Mouse (Mus musculus): ENCODE measurements around the gene Nkx2-2. TPM values are rescaled to one million over a fixed set of nuclear protein-coding genes. Genes with fewer than 3 reads are reported as not detected.

The Nkx2-2 gene
- polyA plus RNA-seq, 1 experiment from 2014 or later: 7.1 TPM

- Histone ChIP-seq H3K36me3 (ENCODE audit: control insufficient read depth, insufficient read depth, low read length) (no peaks in the 10 kb centered on the region), H3K9me3 (ENCODE audit: control insufficient read depth, low read length) (no peaks in the 10 kb centered on the region), H3K4me1 (replicated peaks; ENCODE audit: control insufficient read depth, insufficient read depth, low read length) (peaks cover 5% of the 10 kb centered on the region), H3K9ac (ENCODE audit: low read length) (no peak overlapping the region), H3K4me3 (ENCODE audit: low read depth, low read length) (peak overlapping the region; percentile 24), H3K27ac (ENCODE audit: low read depth, low read length) (no peak overlapping the region), H3K27me3 (ENCODE audit: control insufficient read depth, insufficient read depth, low read length) (peaks cover 92% of the 10 kb centered on the region), H3K4me2 (ENCODE audit: low read depth, low read length, severe bottlenecking) (no peak overlapping the region)
- no peak for DNase-seq (ENCODE audit: low spot score)
- 2% methylated on average over 12 of the region's 12 CpGs for WGBS
- ATAC-seq (replicated peaks; ENCODE audit: low FRiP score): no peak
Observed at GRCm38 (mm10) chr2:147183521-147183920, 10.5 kb downstream of the Nkx2-2 start.

GRCm38 (mm10) chr2:147182709-147183260, 11.3 kb downstream of the Nkx2-2 start:
- H3K4me3 ChIP-seq (ENCODE audit: low read depth, low read length): peak overlapping the region; percentile 4; the same call in 1 of the 2 replicates
- peaks cover 92% of the 10 kb centered on the region for H3K27me3 ChIP-seq (ENCODE audit: control insufficient read depth, insufficient read depth, low read length)
- H3K9me3 ChIP-seq (ENCODE audit: control insufficient read depth, low read length): no peaks in the 10 kb centered on the region
- no peaks in the 10 kb centered on the region for H3K36me3 ChIP-seq (ENCODE audit: control insufficient read depth, insufficient read depth, low read length)
- under 1% methylated on average over 25 of the region's 25 CpGs for WGBS
- peaks cover 5% of the 10 kb centered on the region for H3K4me1 ChIP-seq (replicated peaks; ENCODE audit: control insufficient read depth, insufficient read depth, low read length)
- ATAC-seq (replicated peaks; ENCODE audit: low FRiP score) (no peak), DNase-seq (ENCODE audit: low spot score) (peak; percentile 55)
- peak overlapping the region; percentile 21; the same call in 1 of the 2 replicates for H3K9ac ChIP-seq (ENCODE audit: low read length)
- peak overlapping the region; percentile 9; the same call in 1 of the 2 replicates for H3K4me2 ChIP-seq (ENCODE audit: low read depth, low read length, severe bottlenecking)
- H3K27ac ChIP-seq (ENCODE audit: low read depth, low read length): no peak overlapping the region

- no peak overlapping the region for H3K27ac ChIP-seq (ENCODE audit: low read depth, low read length)
- H3K27me3 ChIP-seq (ENCODE audit: control insufficient read depth, insufficient read depth, low read length): peaks cover 91% of the 10 kb centered on the region
- peak overlapping the region; percentile 4; the same call in 1 of the 2 replicates for H3K4me3 ChIP-seq (ENCODE audit: low read depth, low read length)
- H3K4me1 ChIP-seq (replicated peaks; ENCODE audit: control insufficient read depth, insufficient read depth, low read length): no peaks in the 10 kb centered on the region
- peak overlapping the region; percentile 26; the same call in 1 of the 2 replicates for H3K4me2 ChIP-seq (ENCODE audit: low read depth, low read length, severe bottlenecking)
- H3K9me3 ChIP-seq (ENCODE audit: control insufficient read depth, low read length): no peaks in the 10 kb centered on the region
- peak overlapping the region; percentile 32; the same call in 1 of the 2 replicates for H3K9ac ChIP-seq (ENCODE audit: low read length)
- ATAC-seq (replicated peaks; ENCODE audit: low FRiP score) (no peak), DNase-seq (ENCODE audit: low spot score) (peak; percentile 52)
- WGBS: 5% methylated on average over 18 of the region's 18 CpGs
- no peaks in the 10 kb centered on the region for H3K36me3 ChIP-seq (ENCODE audit: control insufficient read depth, insufficient read depth, low read length)
Observed at GRCm38 (mm10) chr2:147181926-147182708, 11.9 kb downstream of the Nkx2-2 start.

- Histone ChIP-seq H3K4me3 (ENCODE audit: low read depth, low read length) (peak overlapping the region; percentile 2; the same call in 1 of the 2 replicates), H3K9me3 (ENCODE audit: control insufficient read depth, low read length) (no peaks in the 10 kb centered on the region), H3K4me2 (ENCODE audit: low read depth, low read length, severe bottlenecking) (0 out of 2 replicates have a peak overlapping the region, but pooled peaks have one; percentile 18), H3K9ac (ENCODE audit: low read length) (no peak overlapping the region), H3K27ac (ENCODE audit: low read depth, low read length) (peak overlapping the region; percentile 59; the same call in 1 of the 2 replicates), H3K27me3 (ENCODE audit: control insufficient read depth, insufficient read depth, low read length) (peaks cover 88% of the 10 kb centered on the region), H3K4me1 (replicated peaks; ENCODE audit: control insufficient read depth, insufficient read depth, low read length) (no peaks in the 10 kb centered on the region), H3K36me3 (ENCODE audit: control insufficient read depth, insufficient read depth, low read length) (no peaks in the 10 kb centered on the region)
- ATAC-seq (replicated peaks; ENCODE audit: low FRiP score) (no peak), DNase-seq (ENCODE audit: low spot score) (no peak)
- 4% methylated on average over 5 of the region's 5 CpGs for WGBS
Observed at GRCm38 (mm10) chr2:147181304-147181665, 12.8 kb downstream of the Nkx2-2 start.

GRCm38 (mm10) chr2:147180649-147181303, 13.3 kb downstream of the Nkx2-2 start:
- no peaks in the 10 kb centered on the region for H3K36me3 ChIP-seq (ENCODE audit: control insufficient read depth, insufficient read depth, low read length)
- peak; percentile 44; the same call in 1 of the 2 replicates for ATAC-seq (replicated peaks; ENCODE audit: low FRiP score)
- 2% methylated on average over 32 of the region's 32 CpGs for WGBS

GRCm38 (mm10) chr2:147178091-147179059, 15.7 kb downstream of the Nkx2-2 start:
- Histone ChIP-seq H3K4me2 (ENCODE audit: low read depth, low read length, severe bottlenecking) (peak overlapping the region; percentile 42), H3K4me1 (replicated peaks; ENCODE audit: control insufficient read depth, insufficient read depth, low read length) (no peaks in the 10 kb centered on the region), H3K27ac (ENCODE audit: low read depth, low read length) (no peak overlapping the region), H3K9me3 (ENCODE audit: control insufficient read depth, low read length) (no peaks in the 10 kb centered on the region), H3K9ac (ENCODE audit: low read length) (no peak overlapping the region), H3K4me3 (ENCODE audit: low read depth, low read length) (peak overlapping the region; percentile 1; the same call in 1 of the 2 replicates), H3K36me3 (ENCODE audit: control insufficient read depth, insufficient read depth, low read length) (no peaks in the 10 kb centered on the region), H3K27me3 (ENCODE audit: control insufficient read depth, insufficient read depth, low read length) (peaks cover 79% of the 10 kb centered on the region)
- DNase-seq (ENCODE audit: low spot score): peak; percentile 90
- under 1% methylated on average over 39 of the region's 39 CpGs for WGBS
- peak; percentile 63 for ATAC-seq (replicated peaks; ENCODE audit: low FRiP score)

More at GRCm38 (mm10) chr2:147180649-147181303, 13.3 kb downstream of the Nkx2-2 start:
- Histone ChIP-seq H3K4me1 (replicated peaks; ENCODE audit: control insufficient read depth, insufficient read depth, low read length) (no peaks in the 10 kb centered on the region), H3K4me2 (ENCODE audit: low read depth, low read length, severe bottlenecking) (0 out of 2 replicates have a peak overlapping the region, but pooled peaks have one; percentile 18), H3K27ac (ENCODE audit: low read depth, low read length) (peak overlapping the region; percentile 59; the same call in 1 of the 2 replicates), H3K27me3 (ENCODE audit: control insufficient read depth, insufficient read depth, low read length) (peaks cover 85% of the 10 kb centered on the region), H3K9ac (ENCODE audit: low read length) (no peak overlapping the region), H3K4me3 (ENCODE audit: low read depth, low read length) (peak overlapping the region; percentile 2; the same call in 1 of the 2 replicates), H3K9me3 (ENCODE audit: control insufficient read depth, low read length) (no peaks in the 10 kb centered on the region)
- DNase-seq (ENCODE audit: low spot score): peak; percentile 66

- no peak overlapping the region for H3K4me3 ChIP-seq (ENCODE audit: low read depth, low read length)
- WGBS: 8% methylated on average over 10 of the region's 10 CpGs
- no peaks in the 10 kb centered on the region for H3K36me3 ChIP-seq (ENCODE audit: control insufficient read depth, insufficient read depth, low read length)
- no peak overlapping the region for H3K4me2 ChIP-seq (ENCODE audit: low read depth, low read length, severe bottlenecking)
- H3K4me1 ChIP-seq (replicated peaks; ENCODE audit: control insufficient read depth, insufficient read depth, low read length): no peaks in the 10 kb centered on the region
- H3K27ac ChIP-seq (ENCODE audit: low read depth, low read length): no peak overlapping the region
- no peak overlapping the region for H3K9ac ChIP-seq (ENCODE audit: low read length)
- ATAC-seq (replicated peaks; ENCODE audit: low FRiP score): no peak
- H3K27me3 ChIP-seq (ENCODE audit: control insufficient read depth, insufficient read depth, low read length): peaks cover 74% of the 10 kb centered on the region
- no peaks in the 10 kb centered on the region for H3K9me3 ChIP-seq (ENCODE audit: control insufficient read depth, low read length)
- DNase-seq (ENCODE audit: low spot score): peak; percentile 89
Observed at GRCm38 (mm10) chr2:147177672-147178071, 16.4 kb downstream of the Nkx2-2 start.

Data from forebrain, embryonic 11.5 days (tissue).